In the genomic region with DNA sequence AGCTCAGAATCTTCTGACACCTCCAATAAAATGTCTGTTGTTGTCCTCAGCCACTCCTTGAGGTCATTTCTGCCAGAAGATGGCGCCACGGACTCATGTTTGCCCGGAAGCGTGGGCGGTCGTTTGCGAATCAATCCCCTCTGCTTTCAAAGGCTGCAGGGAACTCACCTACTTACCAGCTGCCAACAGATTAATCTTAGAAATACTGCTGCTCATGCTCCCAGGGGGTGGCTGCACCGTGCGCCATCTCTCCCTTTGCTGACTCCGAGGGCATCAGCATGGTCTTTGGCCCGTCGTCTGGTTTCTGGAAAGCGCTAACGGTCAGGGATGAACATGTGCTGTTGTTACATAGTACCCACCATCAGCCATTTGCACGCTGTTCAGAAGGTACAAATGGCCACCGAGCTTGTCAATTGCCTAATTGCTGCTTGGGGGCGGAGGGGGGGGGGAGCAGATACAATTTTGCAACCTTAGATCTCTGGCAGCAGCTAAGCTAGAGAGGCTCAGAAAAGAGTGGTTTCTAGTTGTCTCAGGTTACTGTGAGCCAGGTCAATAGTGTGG, we compare ENCODE assay signal across 8 mouse cellular contexts. TPM values are rescaled to one million over a fixed set of nuclear protein-coding genes. Genes with fewer than 3 reads are reported as not detected.
DNase-seq lines count a peak whose midpoint lies in the region; ATAC-seq lines count a peak whose summit lies in the region.

No protein-coding gene starts in this region.

- peak; percentile 57 for ATAC-seq in intestine, embryonic 14.5 days (replicated peaks; ENCODE audit: low FRiP score, low TSS enrichment, low read depth)
- ATAC-seq in megakaryocyte-erythroid progenitor cell, adult 5-6 weeks (replicated peaks; ENCODE audit: low FRiP score, low TSS enrichment, poor library complexity, severe bottlenecking), result peak; percentile 81

- 1% methylated on average over 17 of the region's 17 CpGs for WGBS in intestine, embryonic 14.5 days

- no peaks in the 10 kb centered on the region for H3K9me3 ChIP-seq in intestine, embryonic 14.5 days (ENCODE audit: control insufficient read depth, low read length)

- peak overlapping the region; percentile 56 for H3K4me2 ChIP-seq in intestine, embryonic 14.5 days (ENCODE audit: low read length)

- peaks cover 18% of the 10 kb centered on the region for H3K4me1 ChIP-seq in intestine, embryonic 14.5 days (replicated peaks; ENCODE audit: control insufficient read depth, insufficient read depth, low read length)

- peak overlapping the region; percentile 25 for H3K4me3 ChIP-seq in intestine, embryonic 14.5 days (ENCODE audit: low read depth, low read length)

- H3K27ac ChIP-seq in intestine, embryonic 14.5 days (ENCODE audit: low read depth), result no peak overlapping the region

- H3K27me3 ChIP-seq in intestine, embryonic 14.5 days (replicated peaks; ENCODE audit: control insufficient read depth, insufficient read depth, low read length), result no peaks in the 10 kb centered on the region

- DNase-seq in adrenal gland, adult 18-20 months (ENCODE audit: low spot score in 2 of 2), result peak; percentile 83 to 87
- peak; percentile 96 for DNase-seq in embryo, embryonic 10 days (ENCODE audit: low spot score)
- DNase-seq in gastrocnemius, postnatal 36 days, result peak; percentile 78 to 84
- peak; percentile 98 for DNase-seq in intestine, embryonic 14.5 days (ENCODE audit: low spot score)
- peak; percentile 87 to 92 for DNase-seq in left cerebral cortex, postnatal 10 days (ENCODE audit: extremely low spot score in 1 of 2, low spot score in 2 of 2)
- peak; percentile 90 for DNase-seq in right cerebral cortex, postnatal 36 days (ENCODE audit: low spot score in 2 of 2)
- DNase-seq in urinary bladder, postnatal 4 days (ENCODE audit: low spot score in 2 of 2), result peak; percentile 73 to 90

- no peaks in the 10 kb centered on the region for H3K36me3 ChIP-seq in intestine, embryonic 14.5 days (ENCODE audit: control insufficient read depth, insufficient read depth, low read length)

- H3K9ac ChIP-seq in intestine, embryonic 14.5 days (ENCODE audit: low read length), result peak overlapping the region; percentile 25; the same call in 1 of the 2 replicates

- intact Hi-C loops in gastrocnemius, postnatal 36 days (cut with DNase I), result loop anchor here (1.0 kb wide), 1 partner anchor 117 kb away; no protein-coding TSS in a partner anchor
- intact Hi-C loops in left cerebral cortex, postnatal 10 days (cut with DNase I), result loop anchor here (5.0 kb wide), 2 partner anchors 40 to 115 kb away; partner anchors contain the start of gene Prtg

RNA-seq across cellular contexts. Expression of gene Prtg, which starts 39.8 kb away (rescaled TPM):
- under 1 TPM in 1 of 2 experiments, not detected in 1; 0.07 TPM for total RNA-seq in adrenal gland, adult 18-20 months (2021)
- under 1 TPM; 0.10 to 0.26 TPM for total RNA-seq in gastrocnemius, postnatal 36 days (2021)
- 0.84 and 1.1 TPM in 2 replicates for polyA plus RNA-seq in intestine, embryonic 14.5 days (2014; fragmentation: Nextera tagmentation; extraction: Ambion mirVana)
- under 1 TPM; 0.63 to 0.66 TPM for total RNA-seq in left cerebral cortex, postnatal 10 days (2021)
- total RNA-seq in megakaryocyte-erythroid progenitor cell, adult 5-6 weeks (2014; fragmentation: Nextera tagmentation), result not detected in 2 replicates
- not detected in 2 replicates for total RNA-seq in megakaryocyte-erythroid progenitor cell, adult 5-6 weeks (2017)
